Mouse (Mus musculus): ENCODE data around the gene Ubqln4.

DNA sequence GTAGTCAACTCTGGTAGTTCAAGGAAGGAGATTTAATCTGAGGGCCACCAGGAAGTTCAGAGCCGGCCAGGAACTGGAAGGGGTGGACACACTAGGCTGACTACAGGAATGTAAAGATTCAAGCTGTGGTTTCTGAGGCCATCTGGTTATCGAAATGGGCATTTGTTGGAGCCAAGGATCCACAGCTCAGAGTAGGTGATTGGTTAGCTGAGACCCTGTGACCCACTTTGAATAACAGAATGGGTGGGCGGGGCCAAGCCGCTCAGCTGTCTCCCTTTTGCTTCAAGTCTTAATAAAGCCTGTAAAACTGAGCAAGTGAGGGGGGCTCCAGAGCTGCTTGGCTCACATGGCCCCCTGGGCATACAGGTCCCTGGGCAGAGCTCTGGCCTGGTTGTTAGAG, 8.4 kb downstream of the Ubqln4 start:
- TF ChIP-seq CTCF (IDR thresholded peaks at IDR 0.05; ENCODE audit: insufficient read depth, low read depth, low read length) (no peak), POLR2A (IDR thresholded peaks at IDR 0.05; ENCODE audit: insufficient read depth, low read depth, low read length) (no peak)
